Mouse (Mus musculus) heart, embryonic 14.5 days (tissue): ENCODE data around the gene Pbld1. TPM values are rescaled to one million over a fixed set of nuclear protein-coding genes. Genes with fewer than 3 reads are reported as not detected.
A peak's percentile ranks its signal among the peaks of the same experiment; 100 is the strongest.

Experiments used
- ATAC-seq: fragments of 200-750 bp; cut with Nextera tagmentation; 2 replicates; pipeline ENCODE4 v1.8.0; 2017; ENCODE audit warnings: low read depth, moderate TSS enrichment; ENCODE audit not compliant: insufficient number of reproducible peaks, insufficient read depth, low FRiP score
- H3K27ac ChIP-seq, 2 experiments: fragments of 200-500 bp in 1 of 2; fragments of 300-500 bp in 1 of 2; sonication (generic) in 1 of 2; replicated peaks in 1 of 2; 2 replicates each; pipeline ENCODE4 v1.5.1; 2012 to 2014; ENCODE audit warnings: low read depth in 2 of 2, low read length in 2 of 2, control low read depth in 1 of 2, mild to moderate bottlenecking in 1 of 2, mixed read lengths in 1 of 2; ENCODE audit not compliant: control insufficient read depth in 1 of 2, insufficient read depth in 1 of 2
- H3K27me3 ChIP-seq: fragments of 300-500 bp; sonication (generic); 2 replicates; pipeline ENCODE4 v1.6.1; 2014; ENCODE audit warnings: mild to moderate bottlenecking, low read length, control low read depth; ENCODE audit not compliant: control insufficient read depth, insufficient read depth
- H3K36me3 ChIP-seq: fragments of 300-500 bp; sonication (generic); 2 replicates; pipeline ENCODE4 v1.6.1; 2014; ENCODE audit warnings: mild to moderate bottlenecking, control low read depth, low read length, mixed read lengths; ENCODE audit not compliant: control insufficient read depth, insufficient read depth
- H3K4me1 ChIP-seq, 2 experiments: fragments of 200-500 bp in 1 of 2; fragments of 300-500 bp in 1 of 2; sonication (generic) in 1 of 2; 2 replicates each; pipeline ENCODE4 v1.6.1; 2012 to 2014; ENCODE audit warnings: low read length in 2 of 2, control low read depth in 1 of 2, mixed read lengths in 1 of 2; ENCODE audit not compliant: control insufficient read depth in 2 of 2, insufficient read depth in 2 of 2
- H3K4me2 ChIP-seq: fragments of 300-500 bp; sonication (generic); 2 replicates; pipeline ENCODE4 v1.6.1; 2014; ENCODE audit warnings: mild to moderate bottlenecking, low read length
- H3K4me3 ChIP-seq, 2 experiments: fragments of 200-500 bp in 1 of 2; fragments of 300-500 bp in 1 of 2; sonication (generic) in 1 of 2; 2 replicates each; pipeline ENCODE4 v1.5.1; 2012 to 2014; ENCODE audit warnings: low read length in 2 of 2, mild to moderate bottlenecking in 2 of 2, control low read depth in 1 of 2, low read depth in 1 of 2, moderate library complexity in 1 of 2; ENCODE audit not compliant: control insufficient read depth in 1 of 2, insufficient read depth in 1 of 2
- H3K9ac ChIP-seq: fragments of 300-500 bp; sonication (generic); 2 replicates; pipeline ENCODE4 v1.6.1; 2014; ENCODE audit warnings: mild to moderate bottlenecking, low read length
- H3K9me3 ChIP-seq: fragments of 300-500 bp; sonication (generic); 2 replicates; pipeline ENCODE4 v1.6.1; 2016; ENCODE audit warnings: low read length, control low read depth; ENCODE audit not compliant: control insufficient read depth
- WGBS: fragments of 180-500 bp; shearing (Covaris S2); extraction: QIAGEN DNeasy Blood & Tissue Kit; methylation state at CpG from one replicate; pipeline ENCODE4 v1.1.7; 2014; 5-methylcytosine and 5-hydroxymethylcytosine counted together
- polyA plus RNA-seq: library from polyadenylated mRNA; unstranded; fragments of >200 nt; fragmentation: Nextera tagmentation; extraction: Ambion mirVana; gene quantifications from 2 replicates; pipeline ENCODE4 v1.2.1, GENCODE M21; 2014

Gene Pbld1
- polyA plus RNA-seq, 1 experiment from 2014 or later, result 0.68 TPM

DNA sequence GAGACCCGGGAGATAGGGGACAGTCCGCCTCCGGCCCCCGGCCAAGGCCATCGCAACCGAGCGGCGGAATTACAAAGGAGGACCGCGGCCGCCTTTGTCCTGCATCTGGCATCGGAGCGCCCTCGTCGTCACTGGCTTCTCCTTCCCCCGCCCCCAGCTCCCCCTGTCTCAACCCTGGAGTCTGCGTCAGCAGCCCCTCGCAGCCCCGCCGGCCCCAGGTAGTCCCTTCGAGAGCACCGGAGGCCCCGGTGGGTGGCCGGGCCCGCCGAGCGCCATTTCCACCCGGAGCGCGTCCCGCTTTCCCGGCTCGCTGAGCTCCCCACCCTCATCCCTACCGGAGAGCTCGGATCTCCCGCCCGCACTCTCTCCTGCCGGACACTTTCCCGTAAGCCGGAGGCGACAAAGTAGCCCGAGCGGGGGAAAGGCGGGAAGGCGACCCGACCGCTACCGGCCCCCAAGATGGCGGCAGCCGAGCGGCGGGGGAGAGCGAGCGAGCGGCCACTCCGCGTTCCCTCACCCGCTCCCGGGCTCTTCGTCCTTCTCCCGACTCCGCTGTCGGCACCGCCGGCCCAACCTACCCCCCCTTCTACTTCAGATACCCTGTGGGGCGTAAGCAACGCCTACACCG is 36.7 kb upstream of the Pbld1 start:
- H3K27ac ChIP-seq, result peak overlapping the region; percentile 100
- WGBS, result under 1% methylated on average over 56 of the region's 68 CpGs
- H3K27me3 ChIP-seq, result no peaks in the 10 kb centered on the region
- peak; percentile 23 for ATAC-seq
- H3K4me3 ChIP-seq, result peak overlapping the region; percentile 97
- H3K36me3 ChIP-seq, result peaks cover 6% of the 10 kb centered on the region; the same call in 1 of the 2 replicates
- H3K4me2 ChIP-seq, result peak overlapping the region; percentile 72
- no peaks in the 10 kb centered on the region for H3K9me3 ChIP-seq
- H3K9ac ChIP-seq, result peak overlapping the region; percentile 100
- H3K4me1 ChIP-seq, result peaks cover 7 to 30% of the 10 kb centered on the region in 2 experiments

GRCm38 (mm10) chr10:63023749-63024579 is 36.0 kb upstream of the Pbld1 start, which contains the start of the genes Hnrnph3 and Pbld2:
Gene Hnrnph3 (minus strand): TSS chr10:63024217.
Gene Pbld2 (plus strand): TSS chr10:63024315.
- Histone ChIP-seq H3K9me3 (no peaks in the 10 kb centered on the region), H3K27me3 (no peaks in the 10 kb centered on the region), H3K27ac (peak within 1 kb of the TSS; percentile 100), H3K36me3 (0 out of 2 replicates have a peak, but pooled peaks cover 3% of the 10 kb centered on the region), H3K9ac (peak within 1 kb of the TSS; percentile 100), H3K4me2 (peak within 1 kb of the TSS; percentile 72), H3K4me3 (peak within 1 kb of the TSS; percentile 97), H3K4me1 (peaks cover 7 to 27% of the 10 kb centered on the region in 2 experiments)
- ATAC-seq, result peak; percentile 97
- under 1% methylated on average over 59 of the region's 69 CpGs for WGBS

- WGBS, result under 1% methylated on average over 8 of the region's 8 CpGs
- H3K4me2 ChIP-seq, result peak overlapping the region; percentile 72
- no peaks in the 10 kb centered on the region for H3K36me3 ChIP-seq
- H3K27me3 ChIP-seq, result no peaks in the 10 kb centered on the region
- peak overlapping the region; percentile 80 for H3K9ac ChIP-seq
- H3K27ac ChIP-seq, result peak overlapping the region; percentile 100
- peak overlapping the region; percentile 90 to 97 for H3K4me3 ChIP-seq
- peaks cover 7 to 27% of the 10 kb centered on the region in 2 experiments for H3K4me1 ChIP-seq
- ATAC-seq, result peak; percentile 51; the same call in 1 of the 2 replicates
- H3K9me3 ChIP-seq, result no peaks in the 10 kb centered on the region
These were observed 35.4 kb upstream of the Pbld1 start for GRCm38 (mm10) chr10:63024580-63024910.

GRCm38 (mm10) chr10:63025016-63025415 is 34.9 kb upstream of the Pbld1 start:
- Histone ChIP-seq H3K9ac (peak overlapping the region; percentile 80), H3K27me3 (no peaks in the 10 kb centered on the region), H3K27ac (peak overlapping the region; percentile 8 to 100; a peak in 3 of 4 replicates), H3K4me1 (peaks cover 7 to 27% of the 10 kb centered on the region in 2 experiments), H3K36me3 (no peaks in the 10 kb centered on the region), H3K4me2 (peak overlapping the region; percentile 72), H3K9me3 (no peaks in the 10 kb centered on the region), H3K4me3 (peak overlapping the region in 1 of 2 experiments; percentile 97; a peak in 2 of 4 replicates)
- WGBS, result 42% methylated on average over 2 of the region's 2 CpGs
- no peak for ATAC-seq

- ATAC-seq, result no peak
- no peak overlapping the region for H3K9ac ChIP-seq
These were observed 34.4 kb upstream of the Pbld1 start for GRCm38 (mm10) chr10:63025491-63026011.

GRCm38 (mm10) chr10:63026156-63026794 is 33.7 kb upstream of the Pbld1 start:
- H3K9ac ChIP-seq, result no peak overlapping the region
- H3K27ac ChIP-seq, result no peak overlapping the region
- H3K4me3 ChIP-seq, result no peak overlapping the region
- H3K36me3 ChIP-seq, result no peaks in the 10 kb centered on the region
- no peaks in the 10 kb centered on the region for H3K27me3 ChIP-seq
- WGBS, result 56% methylated on average over 8 of the region's 8 CpGs
- ATAC-seq, result no peak
- no peak overlapping the region for H3K4me2 ChIP-seq
- no peaks in the 10 kb centered on the region for H3K9me3 ChIP-seq
- peaks cover 5 to 17% of the 10 kb centered on the region in 2 experiments for H3K4me1 ChIP-seq

More at GRCm38 (mm10) chr10:63025491-63026011, 34.4 kb upstream of the Pbld1 start:
- Histone ChIP-seq H3K4me3 (no peak overlapping the region), H3K4me2 (peak overlapping the region; percentile 72), H3K9me3 (no peaks in the 10 kb centered on the region), H3K36me3 (no peaks in the 10 kb centered on the region), H3K4me1 (peaks cover 7 to 23% of the 10 kb centered on the region in 2 experiments), H3K27ac (peak overlapping the region in 1 of 2 experiments; percentile 100; a peak in 2 of 4 replicates), H3K27me3 (no peaks in the 10 kb centered on the region)
- 82% methylated on average over 6 of the region's 6 CpGs for WGBS

DNA sequence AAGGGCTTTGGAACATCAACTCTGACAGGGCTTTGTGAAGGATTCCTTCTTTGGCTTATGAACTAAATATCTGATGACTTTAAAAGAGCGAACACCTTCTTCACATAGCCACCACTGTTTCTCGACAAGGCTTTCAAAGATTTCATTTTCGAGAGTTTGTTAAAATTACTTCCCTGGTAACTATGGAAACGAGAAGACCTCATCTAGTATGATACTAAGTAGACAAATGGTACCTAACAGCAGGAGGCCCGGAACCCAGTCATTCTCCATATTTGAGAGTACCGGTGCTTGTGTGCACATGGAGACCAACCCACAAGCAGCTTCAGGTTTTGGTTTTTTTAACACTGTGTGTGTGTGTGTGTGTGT is 33.2 kb upstream of the Pbld1 start:
- Histone ChIP-seq H3K4me2 (no peak overlapping the region), H3K27ac (no peak overlapping the region), H3K27me3 (no peaks in the 10 kb centered on the region), H3K4me3 (no peak overlapping the region), H3K36me3 (no peaks in the 10 kb centered on the region), H3K9ac (no peak overlapping the region), H3K4me1 (peaks cover 5 to 12% of the 10 kb centered on the region in 2 experiments), H3K9me3 (no peaks in the 10 kb centered on the region)
- WGBS, result 87% methylated on average over 6 of the region's 6 CpGs
- ATAC-seq, result no peak
